Mouse (Mus musculus): Measurements from ENCODE around the gene Necab2.

The Necab2 gene

DNA sequence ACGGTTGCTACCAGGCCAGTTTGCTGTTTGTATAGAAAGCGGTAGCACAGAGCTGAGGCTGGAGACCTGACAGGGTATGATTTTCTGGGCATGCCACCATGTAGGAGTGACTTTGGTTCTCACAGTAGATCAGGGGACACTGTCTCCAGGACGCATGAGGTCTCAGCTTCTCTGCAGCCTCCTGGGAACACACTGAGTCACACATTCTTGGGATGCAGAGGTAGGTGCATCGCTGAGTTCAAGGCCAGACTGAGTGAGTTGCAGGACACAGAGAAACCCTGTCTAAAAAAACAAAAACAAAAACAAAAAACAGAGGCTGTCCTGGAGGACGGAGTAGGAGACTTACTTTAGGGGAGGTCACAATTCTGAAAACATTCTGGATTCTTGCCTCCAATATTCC, 6.4 kb downstream of the Necab2 start:
- DNase-seq (ENCODE audit: low spot score in 2 of 2): no peak

GRCm38 (mm10) chr8:119456045-119456444, 9.5 kb downstream of the Necab2 start:
- DNase-seq (ENCODE audit: low spot score in 2 of 2): no peak

GRCm38 (mm10) chr8:119459724-119460123, 13.2 kb downstream of the Necab2 start:
- no peak for DNase-seq (ENCODE audit: low spot score in 2 of 2)

GRCm38 (mm10) chr8:119461356-119461755, 14.8 kb downstream of the Necab2 start:
- no peak for DNase-seq (ENCODE audit: low spot score in 2 of 2)

DNA sequence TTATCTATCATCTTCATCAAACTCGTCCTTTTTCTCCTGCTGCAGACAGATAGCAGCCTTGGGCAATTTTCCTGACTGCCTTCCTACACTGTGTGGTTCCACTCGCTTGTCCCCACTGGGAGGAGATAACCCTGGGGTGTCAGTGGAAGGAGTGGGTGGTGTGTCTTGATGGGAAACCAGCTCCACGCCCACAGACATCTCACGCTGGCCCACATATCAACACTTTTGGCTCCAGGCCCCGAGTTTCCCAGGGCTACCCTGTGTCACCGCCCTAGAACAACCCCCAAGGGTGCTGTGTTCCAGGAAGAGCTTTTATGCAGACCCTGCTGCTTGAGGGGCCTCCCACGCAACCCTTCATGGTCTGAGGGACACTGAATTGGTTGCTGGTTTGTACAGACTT, 17.2 kb downstream of the Necab2 start:
- DNase-seq (ENCODE audit: low spot score in 2 of 2): no peak

- DNase-seq (ENCODE audit: low spot score in 2 of 2): peak; percentile 28 to 45
Measured at GRCm38 (mm10) chr8:119466105-119466504, 19.6 kb downstream of the Necab2 start.

- no peak for DNase-seq (ENCODE audit: low spot score in 2 of 2)
Measured at GRCm38 (mm10) chr8:119466794-119467193, 20.3 kb downstream of the Necab2 start.

DNA sequence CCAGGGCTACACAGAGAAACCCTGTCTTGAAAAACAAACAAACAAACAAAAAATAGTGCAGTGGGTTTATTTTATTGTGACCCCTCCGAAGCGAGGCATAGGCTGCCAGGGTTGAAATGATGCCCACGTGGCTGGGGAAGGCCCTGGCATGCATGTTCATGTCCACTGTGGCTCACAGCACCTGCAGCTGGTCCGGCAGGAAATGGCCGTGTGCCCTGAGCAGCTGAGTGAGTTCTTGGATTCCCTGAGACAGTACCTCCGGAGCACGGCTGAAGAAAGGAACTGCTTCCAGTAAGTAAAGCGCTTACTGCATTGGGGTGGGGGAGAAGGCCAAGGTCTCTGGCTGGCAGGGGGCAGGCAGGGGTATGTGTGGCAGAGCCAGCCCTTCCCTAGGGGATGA, 21.6 kb downstream of the Necab2 start:
- no peak for DNase-seq (ENCODE audit: low spot score in 2 of 2)

DNA sequence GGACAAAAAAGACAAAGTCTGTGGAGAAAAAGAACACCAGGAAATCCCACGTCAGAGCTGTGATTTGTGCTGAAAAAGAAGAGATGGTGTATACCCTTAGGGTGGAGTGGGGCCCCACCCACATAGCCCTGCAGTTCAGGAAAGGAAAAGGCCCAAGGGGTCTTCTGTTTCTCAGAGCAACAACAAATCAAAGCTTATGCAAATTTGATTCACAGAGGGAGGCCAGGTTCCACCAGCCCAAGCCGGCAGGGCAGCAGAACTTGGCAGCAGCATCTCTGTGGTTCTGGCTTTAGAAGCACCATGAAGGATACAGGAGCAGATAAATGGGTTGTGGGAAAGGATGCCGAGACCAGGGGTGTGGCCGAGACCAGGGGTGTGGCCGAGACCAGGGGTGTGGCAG, 32.2 kb downstream of the Necab2 start:
- no peak for DNase-seq (ENCODE audit: low spot score in 2 of 2)

GRCm38 (mm10) chr8:119484145-119484896, 37.8 kb downstream of the Necab2 start:
- no peak for DNase-seq (ENCODE audit: low spot score in 2 of 2)

DNA sequence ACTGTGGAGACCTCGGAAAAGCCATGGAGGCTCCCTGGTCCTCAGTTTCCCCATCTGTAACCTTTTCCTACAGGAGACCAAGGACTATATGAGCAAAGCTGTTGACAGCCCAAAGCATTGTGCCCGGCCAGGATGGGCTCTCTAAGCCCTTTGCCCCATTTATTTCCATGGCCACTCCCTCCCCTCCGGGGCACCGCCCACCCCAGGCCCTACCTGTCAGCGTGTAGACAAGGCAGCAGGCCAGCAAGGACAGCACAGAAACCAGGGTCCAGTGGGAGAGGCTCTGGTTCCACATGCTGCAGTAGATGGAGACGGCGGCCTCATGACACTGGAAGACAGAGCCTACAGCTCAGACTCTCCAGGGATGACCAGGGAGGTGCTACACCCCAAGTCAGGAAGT, 40.6 kb downstream of the Necab2 start:
- DNase-seq (ENCODE audit: low spot score in 2 of 2): no peak

GRCm38 (mm10) chr8:119496848-119497247, 50.3 kb downstream of the Necab2 start:
- peak in 1 of 2 experiments; percentile 31 for DNase-seq (ENCODE audit: low spot score in 2 of 2)

DNA sequence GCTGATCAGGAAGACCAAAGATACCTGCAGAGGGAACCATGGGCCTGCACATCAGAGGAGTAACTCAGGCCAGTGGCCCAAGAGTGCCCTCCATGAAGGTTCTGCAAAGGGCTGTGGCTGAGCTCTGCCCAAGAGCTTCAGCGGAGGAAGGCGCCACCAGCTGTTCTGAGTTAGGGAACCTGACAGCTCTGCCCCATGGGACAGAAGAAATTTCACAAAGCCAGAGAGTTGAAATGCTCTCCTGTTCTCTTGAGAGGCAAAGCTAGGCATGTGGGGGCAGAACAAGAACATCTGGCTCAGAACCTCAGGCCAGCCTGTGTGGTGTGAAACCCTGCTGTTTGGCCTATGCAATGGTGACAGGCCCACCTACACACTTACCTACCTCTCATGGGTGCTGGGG, 53.3 kb downstream of the Necab2 start:
- no peak for DNase-seq (ENCODE audit: low spot score in 2 of 2)

- DNase-seq (ENCODE audit: low spot score in 2 of 2): no peak
Measured at GRCm38 (mm10) chr8:119501598-119501997, 55.1 kb downstream of the Necab2 start, which contains the start of gene Slc38a8. TSS of gene Slc38a8 (minus strand) at chr8:119501698.

DNA sequence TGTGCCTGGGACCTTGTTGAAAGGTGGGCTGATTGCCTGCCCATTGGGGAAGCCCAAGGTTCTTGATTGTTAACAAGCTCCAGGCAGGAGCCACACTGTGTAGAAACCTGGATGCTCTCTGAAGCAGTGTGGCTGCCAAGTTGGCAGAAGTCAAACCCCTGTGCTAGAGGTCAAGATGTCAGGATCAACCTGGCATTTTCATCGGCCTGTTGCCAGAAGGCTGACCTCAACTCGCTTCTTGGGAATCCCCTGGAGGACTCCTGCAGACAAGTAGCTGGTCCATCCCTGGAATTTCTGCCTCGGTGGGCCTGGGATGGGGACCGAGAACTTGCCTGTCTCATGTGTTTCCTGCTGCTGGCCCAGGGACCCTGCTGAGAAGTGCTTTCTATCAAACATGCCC, 55.6 kb downstream of the Necab2 start:
- DNase-seq (ENCODE audit: low spot score in 2 of 2): no peak

- no peak for DNase-seq (ENCODE audit: low spot score in 2 of 2)
Measured at GRCm38 (mm10) chr8:119503191-119503767, 56.8 kb downstream of the Necab2 start.

GRCm38 (mm10) chr8:119505488-119505887, 59.0 kb downstream of the Necab2 start:
- no peak for DNase-seq (ENCODE audit: low spot score in 2 of 2)

GRCm38 (mm10) chr8:119506106-119506505, 59.6 kb downstream of the Necab2 start:
- DNase-seq (ENCODE audit: low spot score in 2 of 2): no peak

GRCm38 (mm10) chr8:119510471-119510870, 64.0 kb downstream of the Necab2 start:
- no peak for DNase-seq (ENCODE audit: low spot score in 2 of 2)

DNA sequence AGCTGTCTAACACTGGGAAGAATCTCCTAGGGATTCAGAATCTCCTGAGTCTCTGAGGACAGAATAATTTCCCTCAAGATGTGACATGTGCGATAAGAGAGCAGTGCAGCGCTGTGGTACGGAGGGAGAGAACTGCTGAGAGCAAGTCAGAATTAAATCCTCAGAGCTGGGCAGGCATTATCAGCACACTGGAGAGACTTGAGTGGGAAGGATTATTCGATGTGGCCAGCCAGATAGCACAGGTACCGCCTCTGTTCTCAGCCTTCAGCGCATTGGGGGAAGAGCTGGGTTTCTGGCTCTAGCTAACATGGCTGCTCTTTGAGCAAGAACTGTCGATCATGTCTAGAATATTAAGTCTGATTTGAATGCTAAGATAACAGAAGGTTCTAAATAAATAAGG, 65.2 kb downstream of the Necab2 start:
- no peak for DNase-seq (ENCODE audit: low spot score in 2 of 2)

GRCm38 (mm10) chr8:119513405-119513804, 66.9 kb downstream of the Necab2 start:
- DNase-seq (ENCODE audit: low spot score in 2 of 2): no peak

- no peak for DNase-seq (ENCODE audit: low spot score in 2 of 2)
Measured at GRCm38 (mm10) chr8:119514940-119515339, 68.4 kb downstream of the Necab2 start.

GRCm38 (mm10) chr8:119515767-119516166, 69.2 kb downstream of the Necab2 start:
- no peak for DNase-seq (ENCODE audit: low spot score in 2 of 2)

- DNase-seq (ENCODE audit: low spot score in 2 of 2): no peak
Measured at GRCm38 (mm10) chr8:119516674-119517073, 70.2 kb downstream of the Necab2 start.
